Mouse (Mus musculus) heart, postnatal 36 days (tissue): ENCODE data around the gene Trim72. TPM values are rescaled to one million over a fixed set of nuclear protein-coding genes. Genes with fewer than 3 reads are reported as not detected.
"Not testable (repeated sequence)": the region's sequence is repeated elsewhere in the genome, so short reads cannot be mapped to it uniquely, and the experiment has no call there.

Experiments used
- DNase-seq, 2 experiments: peaks; one replicate each; pipeline ENCODE4 v3.0.0; 2021 to 2022
- intact Hi-C: fragments of 180-260 bp; cut with DNase I; formaldehyde crosslinking; loops from one replicate; pipeline ENCODE4 v1.15.1; 2025
- total RNA-seq, 2 experiments: library from RNA; stranded (reverse); gene quantifications; 2 replicates each; pipeline ENCODE4 v1.2.3; 2021

Trim72 gene
- total RNA-seq, 2 experiments from 2014 or later = 286 to 346 TPM

DNA sequence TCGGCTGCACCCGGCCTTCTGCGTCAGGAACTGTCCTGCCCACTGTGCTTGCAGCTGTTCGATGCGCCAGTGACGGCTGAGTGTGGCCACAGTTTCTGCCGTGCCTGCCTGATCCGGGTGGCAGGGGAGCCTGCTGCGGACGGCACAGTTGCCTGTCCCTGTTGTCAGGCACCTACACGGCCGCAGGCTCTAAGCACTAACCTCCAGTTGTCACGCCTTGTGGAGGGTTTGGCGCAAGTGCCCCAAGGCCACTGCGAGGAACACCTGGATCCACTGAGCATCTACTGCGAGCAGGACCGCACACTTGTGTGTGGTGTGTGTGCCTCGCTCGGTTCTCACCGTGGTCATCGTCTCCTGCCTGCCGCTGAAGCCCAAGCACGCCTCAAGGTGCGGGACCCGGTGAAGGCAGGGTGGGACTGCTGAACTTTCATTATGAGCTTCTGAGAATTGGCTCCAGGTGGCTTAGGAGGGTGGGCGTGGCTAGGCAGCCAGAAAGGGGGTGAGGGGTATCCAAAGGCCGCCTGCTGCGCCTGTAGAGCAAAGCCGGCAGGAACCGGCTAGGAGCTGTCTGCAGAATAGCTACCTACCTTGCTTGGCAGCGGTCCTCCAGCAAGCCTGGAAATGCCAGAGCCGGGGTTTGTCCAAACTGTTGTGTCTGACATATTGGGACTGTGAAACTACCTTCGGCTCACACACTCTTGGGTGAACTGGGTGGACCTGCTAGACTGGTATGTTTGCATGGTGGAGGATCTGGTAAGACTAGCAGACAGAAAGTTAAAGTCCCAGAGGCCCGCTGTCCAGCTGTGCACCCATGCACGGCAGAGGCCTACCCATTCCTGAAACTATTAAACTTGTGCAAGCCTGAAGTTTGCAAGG is 976 bp downstream of the Trim72 start:
- peak in 1 of 2 experiments; percentile 30 for DNase-seq
- intact Hi-C loops = no loop called here

DNA sequence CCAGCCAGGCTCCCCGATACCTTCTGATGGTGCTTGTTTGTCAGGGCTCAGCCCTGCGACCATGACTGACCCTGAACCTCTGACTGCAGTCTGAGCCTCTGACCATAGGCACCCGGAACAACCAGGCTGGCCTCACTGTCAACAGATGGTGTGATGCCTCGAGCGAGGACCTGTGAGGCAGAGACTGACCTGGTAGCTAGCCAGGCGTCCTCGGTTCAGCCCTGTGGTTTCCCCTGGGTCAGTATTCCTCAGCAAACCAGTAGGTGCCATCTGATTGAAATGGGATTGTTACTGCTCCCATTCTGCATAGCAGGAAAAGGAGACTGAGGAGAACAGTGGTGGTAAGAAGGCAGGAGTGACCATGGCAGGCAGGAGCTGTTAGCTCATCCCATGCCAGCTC is 2.4 kb downstream of the Trim72 start:
- DNase-seq = no peak
- intact Hi-C loops = no loop called here

DNA sequence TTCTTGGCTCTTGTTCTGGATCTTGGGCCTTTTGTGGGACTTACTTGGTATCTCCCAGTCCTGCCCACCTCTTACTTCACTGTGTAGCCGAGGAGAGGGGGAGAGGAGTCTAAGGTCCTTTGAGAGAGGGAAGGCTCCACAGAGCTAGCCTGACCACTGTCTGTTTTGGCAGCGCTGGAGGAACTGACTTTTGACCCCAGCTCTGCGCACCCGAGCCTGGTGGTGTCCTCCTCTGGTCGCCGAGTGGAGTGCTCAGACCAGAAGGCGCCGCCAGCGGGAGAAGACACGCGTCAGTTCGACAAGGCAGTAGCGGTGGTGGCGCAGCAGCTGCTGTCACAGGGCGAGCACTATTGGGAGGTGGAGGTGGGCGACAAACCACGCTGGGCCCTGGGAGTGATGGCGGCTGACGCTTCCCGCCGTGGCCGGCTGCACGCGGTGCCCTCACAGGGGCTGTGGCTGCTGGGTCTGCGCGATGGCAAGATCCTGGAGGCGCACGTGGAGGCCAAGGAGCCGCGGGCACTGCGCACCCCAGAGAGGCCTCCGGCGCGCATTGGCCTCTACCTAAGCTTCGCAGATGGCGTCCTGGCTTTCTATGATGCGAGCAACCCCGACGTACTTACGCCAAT is 6.1 kb downstream of the Trim72 start:
- DNase-seq = no peak

DNA sequence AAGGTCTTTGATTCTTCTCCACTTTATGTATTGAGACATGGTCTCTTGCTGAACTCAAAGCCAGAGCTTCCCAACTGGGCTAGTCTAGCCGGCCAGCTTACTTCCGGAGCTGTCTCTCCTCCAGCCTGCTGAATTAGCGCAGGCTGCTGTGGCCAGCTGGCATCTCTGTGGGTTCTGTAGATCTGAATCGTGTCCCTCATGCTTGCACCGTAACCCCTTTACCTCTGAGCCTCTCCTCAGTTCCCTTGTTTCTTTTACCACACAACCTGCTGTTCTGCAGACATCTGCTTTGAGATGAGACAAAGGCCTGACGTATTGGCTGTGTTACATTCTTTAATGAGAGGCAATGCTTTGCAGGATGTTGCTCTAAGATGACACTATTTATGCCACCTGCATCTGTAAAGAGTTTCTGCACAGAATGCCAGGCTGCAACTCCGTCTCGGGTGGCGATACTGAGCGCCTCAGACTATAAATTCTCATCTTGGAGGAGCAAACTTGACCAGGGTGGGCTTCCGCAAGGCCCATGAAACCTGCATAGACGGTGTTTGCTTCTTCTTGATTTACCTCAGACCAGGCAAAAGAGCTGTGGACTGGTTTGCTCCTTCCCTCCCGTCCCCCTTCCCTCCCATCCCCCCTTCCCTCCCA is 8.5 kb downstream of the Trim72 start:
- intact Hi-C loops = no loop called here
- DNase-seq = no peak

More for the DNA sequence above, 6.1 kb downstream of the Trim72 start:
- intact Hi-C loops = no loop called here

DNA sequence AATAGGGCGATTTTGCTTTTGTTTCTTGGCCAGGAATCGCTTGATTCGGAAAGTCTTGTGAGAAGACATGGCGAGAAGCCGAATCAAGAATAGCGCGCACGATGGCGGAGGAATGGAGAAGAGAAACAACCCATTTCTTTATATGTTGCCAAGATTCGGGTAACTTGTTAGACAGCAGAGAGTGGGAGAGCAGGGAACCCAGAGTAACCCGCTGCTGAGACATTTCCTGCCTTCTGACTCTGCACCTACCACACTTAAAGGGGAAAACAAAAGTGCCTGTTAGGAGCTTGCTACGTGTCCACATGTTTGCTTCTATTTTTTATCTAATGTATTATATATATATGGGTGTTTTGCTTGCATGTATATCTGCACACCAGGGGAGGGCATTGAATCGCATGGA is 9.4 kb downstream of the Trim72 start:
- intact Hi-C loops = no loop called here
- DNase-seq = no peak

DNA sequence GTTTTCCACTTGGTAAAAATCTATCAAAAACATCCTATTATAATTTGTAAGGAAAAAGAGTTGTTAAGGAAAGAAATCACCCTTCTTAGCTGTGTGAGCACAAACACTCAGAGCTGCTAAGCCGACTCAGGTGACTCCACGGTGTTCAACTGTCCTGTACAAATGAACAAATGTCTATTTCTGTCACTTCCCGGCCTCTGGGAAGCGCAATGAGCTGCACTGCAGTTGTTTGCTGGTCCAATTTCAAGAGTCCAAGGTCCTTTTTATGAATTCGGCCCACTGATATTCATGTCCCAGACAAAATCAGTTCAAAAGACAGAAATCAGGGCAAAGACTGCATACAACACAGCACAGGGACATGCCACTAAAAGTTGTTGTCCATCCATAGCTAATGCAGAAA is 12.4 kb downstream of the Trim72 start:
- intact Hi-C loops, DNase-seq: not testable (repeated sequence)

DNA sequence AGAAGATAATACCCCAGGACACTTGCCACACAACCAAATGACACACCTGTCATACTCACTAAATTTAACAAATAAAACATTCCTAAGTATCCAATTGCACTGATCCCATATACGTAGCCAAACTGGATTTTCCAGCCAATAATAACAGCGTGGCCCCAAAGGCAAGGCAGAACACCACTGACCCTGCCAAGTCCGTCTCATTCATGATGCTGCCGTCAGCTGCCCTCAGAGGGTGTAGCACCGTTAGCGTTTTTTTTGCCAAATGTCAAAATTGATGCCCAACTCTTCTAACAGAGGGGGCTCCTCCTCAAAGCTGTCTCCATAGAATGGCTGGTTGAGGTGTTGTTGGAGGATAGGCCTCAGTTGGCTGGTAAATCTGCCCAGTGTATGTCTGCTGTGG is 12.9 kb downstream of the Trim72 start:
- no peak for DNase-seq

DNA sequence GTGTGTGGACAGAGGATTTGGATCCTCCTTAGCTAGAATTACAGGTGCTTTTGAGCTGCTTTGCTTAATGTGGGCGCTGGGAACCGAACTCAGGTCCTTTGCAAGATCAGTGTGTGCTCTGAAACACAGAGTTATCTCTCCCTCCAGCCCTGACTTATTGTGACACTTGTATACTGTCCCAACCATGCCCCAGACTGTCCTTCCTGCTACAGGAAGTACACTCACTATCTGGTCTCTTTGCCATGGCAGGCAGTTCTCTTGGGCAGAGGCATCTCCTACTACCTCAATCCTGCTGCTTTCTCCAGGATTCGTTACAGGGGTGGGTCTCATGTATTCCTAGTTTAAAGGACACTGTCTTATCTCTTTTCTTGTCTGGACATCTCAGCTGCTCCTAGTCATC is 14.5 kb downstream of the Trim72 start:
- intact Hi-C loops = no loop called here
- DNase-seq = no peak

More for the DNA sequence above, 12.9 kb downstream of the Trim72 start:
- intact Hi-C loops = no loop called here

DNA sequence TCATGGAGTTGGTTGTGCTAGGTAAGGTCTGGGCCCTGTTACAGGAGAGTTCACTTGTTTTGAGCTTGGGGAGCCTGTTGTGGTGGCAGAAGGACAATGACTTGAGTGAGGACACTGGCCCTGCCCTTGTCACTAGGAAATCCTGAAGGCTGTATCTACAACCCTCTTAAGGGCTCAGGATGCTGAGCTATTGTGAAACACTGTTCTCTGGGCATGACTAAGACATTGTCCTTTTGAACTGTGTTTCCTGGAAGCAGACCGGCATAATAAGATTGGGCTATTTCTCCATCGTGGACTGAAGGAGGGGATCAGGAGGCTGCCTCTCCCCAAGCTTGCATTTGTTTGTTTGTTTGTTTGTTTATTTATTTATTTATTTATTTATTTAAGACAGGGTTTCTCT is 15.4 kb downstream of the Trim72 start:
- intact Hi-C loops = no loop called here
- no peak for DNase-seq

DNA sequence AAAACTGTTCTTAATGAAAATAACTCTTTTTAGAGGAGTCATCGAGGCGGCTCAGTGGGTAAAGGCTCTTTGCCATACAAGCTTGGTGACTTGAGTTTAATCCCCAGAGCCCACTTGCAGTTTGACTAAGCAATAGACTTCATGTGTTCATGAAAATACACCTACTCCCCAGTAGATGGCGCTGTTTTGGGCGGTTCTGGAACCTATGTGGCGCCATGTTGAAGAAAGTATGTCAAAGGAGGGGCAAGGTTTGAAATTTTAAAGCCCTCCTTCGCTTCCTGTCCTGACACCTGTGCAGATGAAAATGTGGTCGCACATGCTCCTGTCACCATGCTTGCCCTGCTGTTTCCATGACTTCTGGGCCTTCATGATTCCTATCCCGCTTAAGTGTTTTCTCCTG is 19.2 kb downstream of the Trim72 start:
- DNase-seq = no peak
- intact Hi-C loops = no loop called here

DNA sequence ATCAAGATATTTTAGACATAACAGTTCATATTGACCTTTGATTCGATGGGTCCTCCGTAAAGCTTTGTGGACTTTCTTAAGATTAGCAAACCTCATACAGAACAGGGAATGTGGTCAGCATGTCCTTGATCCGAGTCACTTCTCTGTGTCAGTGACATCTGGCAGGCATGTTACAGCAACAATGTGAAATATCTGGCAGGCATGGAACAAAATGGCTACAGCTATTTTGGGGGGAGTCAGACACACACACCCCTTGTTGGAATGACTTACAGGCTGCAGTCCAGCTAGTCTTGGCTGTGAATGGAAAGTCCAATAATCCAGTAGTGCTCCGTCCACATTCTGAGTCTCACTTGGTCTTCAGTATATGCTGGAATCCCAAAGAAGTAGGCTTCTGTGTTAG is 19.8 kb downstream of the Trim72 start:
- intact Hi-C loops = no loop called here
- DNase-seq = no peak

DNA sequence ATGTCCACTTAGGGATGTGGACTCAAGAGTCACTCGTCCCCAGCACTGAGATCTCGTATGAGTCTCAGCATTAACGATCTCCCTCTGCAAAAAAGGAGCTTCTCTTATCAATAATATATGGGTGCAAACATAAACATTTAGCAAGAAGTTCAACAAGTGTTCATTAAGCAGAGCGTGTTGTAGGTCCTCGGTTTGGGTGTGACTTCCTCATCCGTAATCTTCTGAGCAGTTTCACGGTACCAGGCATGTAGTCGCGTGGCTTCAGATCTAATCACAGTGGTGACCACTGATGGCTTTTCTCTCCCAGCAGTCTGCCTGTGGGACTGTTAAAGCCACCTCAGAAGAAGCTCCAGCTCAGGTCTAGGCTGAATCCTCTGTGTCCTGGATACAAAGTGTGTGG is 20.6 kb downstream of the Trim72 start:
- intact Hi-C loops = no loop called here
- no peak for DNase-seq

DNA sequence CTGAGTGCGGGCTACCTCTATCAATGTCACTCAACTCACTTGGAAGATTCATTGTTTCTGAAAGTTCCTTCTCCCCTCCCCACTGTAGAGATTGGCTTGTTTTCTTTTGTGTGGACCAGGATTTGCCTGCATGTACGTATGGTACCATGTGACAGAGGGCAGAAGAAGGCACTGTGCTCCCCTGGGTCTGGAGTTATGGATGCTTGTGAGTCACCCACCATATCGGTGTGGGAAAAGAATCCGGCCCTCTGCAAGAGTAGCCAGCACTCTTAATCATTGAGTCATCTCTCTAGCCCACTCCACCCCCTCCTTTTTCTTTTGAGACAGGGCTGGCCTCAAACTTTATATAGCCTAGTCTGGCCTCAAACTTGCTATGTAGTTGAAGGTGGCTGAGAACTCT is 21.2 kb downstream of the Trim72 start:
- intact Hi-C loops = no loop called here
- no peak for DNase-seq

DNA sequence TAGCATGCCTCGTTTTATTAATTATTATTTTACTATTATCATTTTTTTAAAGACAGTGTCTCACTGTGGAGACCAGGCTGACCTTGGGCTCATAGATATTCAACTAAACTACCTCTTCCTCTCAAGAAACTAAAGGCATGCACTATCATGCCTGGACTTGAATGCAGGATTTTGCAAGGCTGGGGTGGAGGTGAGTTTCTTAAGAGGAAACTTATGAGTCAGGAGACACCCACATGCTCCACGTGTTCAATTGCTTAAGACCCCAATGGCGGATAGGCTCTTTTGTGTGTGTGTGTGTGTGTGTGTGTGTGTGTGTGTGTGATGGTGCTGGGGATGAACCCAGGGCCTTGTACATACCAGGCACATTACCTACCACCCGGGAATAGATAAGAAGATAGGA is 21.6 kb downstream of the Trim72 start:
- intact Hi-C loops = no loop called here
- DNase-seq = no peak

DNA sequence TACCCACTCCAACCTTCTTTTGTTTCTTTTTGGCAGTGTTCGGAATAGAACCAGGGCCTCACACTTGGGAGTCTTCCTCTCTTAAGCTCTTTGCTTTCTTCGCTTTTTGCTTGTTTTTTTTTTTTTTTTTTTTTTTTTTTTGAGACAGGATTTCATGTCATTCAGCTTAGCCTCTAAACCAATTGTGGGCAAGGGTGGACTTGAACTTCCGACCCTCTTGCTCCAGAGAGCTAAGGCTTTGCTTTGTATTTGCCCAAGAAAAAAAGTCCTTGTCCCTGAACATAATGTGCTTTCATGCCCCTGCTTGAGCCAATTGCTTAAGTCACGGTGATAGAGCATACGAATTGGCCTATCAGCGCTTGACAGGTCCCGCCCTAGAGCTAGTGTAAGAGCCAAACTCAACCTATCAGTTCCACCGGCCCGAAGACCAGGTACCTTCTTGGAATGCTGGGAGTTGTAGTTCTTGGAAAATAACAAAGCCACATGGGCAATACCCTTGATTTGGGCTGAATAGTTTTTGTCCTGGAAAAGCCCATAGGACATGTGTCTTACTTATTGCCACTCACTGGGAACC is 27.7 kb downstream of the Trim72 start:
- no peak for DNase-seq
- intact Hi-C loops = no loop called here

DNA sequence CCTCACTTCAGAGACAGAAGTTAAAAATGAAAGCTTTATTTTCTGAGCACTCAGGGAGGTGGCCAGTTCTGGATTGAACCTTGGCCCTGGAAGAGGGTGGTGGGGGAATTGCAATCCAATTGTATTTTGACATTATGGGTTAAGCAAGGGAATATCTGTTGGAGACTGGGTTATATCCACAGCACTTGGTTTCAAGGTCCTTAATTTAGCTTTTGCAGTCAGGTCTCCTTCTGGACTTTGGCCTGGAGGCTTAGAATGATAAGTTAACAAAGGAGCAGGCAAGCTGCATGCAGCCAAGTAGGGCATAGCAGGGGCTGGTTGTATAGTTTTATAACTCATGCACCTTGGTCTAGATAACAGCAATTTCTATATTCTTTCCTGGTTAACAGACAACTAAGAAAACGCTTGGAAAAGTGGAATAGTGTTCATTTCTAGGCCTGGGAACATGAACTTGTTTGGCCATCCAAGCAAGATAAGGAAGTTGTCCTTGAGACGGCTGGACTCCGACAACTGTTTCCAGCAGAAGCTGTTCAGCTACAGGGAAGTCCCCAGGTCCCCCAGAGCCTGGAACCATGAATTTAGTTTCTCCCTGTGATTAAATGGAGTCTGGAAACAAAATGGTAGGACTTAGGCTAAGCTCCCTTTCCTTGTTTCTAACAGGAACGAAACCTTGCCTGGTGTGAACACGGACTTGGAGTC is 28.7 kb downstream of the Trim72 start:
- intact Hi-C loops = no loop called here
- no peak for DNase-seq

DNA sequence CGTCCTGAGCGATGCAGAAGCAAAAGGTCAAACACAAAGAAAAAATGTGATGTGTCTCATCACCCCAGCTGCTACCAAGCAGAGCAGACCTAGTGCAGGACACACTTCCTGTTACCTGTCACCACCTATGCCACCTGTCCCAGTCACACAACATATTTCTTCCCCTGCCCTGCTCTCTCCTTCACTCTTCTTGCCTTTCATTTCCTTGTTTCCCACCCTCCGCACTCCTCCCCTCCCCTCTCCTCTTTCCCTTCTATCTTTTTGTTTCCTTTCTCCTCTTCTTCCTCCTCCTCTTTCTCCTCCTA is 29.2 kb downstream of the Trim72 start:
- DNase-seq = no peak
- intact Hi-C loops = no loop called here

DNA sequence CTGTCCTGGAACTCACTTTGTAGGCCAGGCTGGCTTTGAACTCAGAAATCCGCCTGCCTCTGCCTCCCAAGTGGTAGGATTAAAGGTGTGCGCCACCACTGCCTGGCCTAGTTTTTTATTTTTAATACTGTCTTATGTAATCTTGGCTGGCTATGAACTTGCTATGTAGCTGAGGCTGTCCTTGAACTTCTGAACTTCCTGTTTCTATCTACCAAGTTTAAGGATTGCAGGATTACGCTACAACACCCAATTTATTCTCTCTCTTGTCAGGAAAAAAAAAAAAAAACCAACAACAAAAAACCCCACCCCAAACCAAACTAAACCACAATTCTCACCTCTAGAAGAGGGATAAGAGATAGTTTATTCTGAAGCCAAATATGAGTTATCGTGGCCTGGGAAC is 29.9 kb downstream of the Trim72 start:
- DNase-seq = no peak
- intact Hi-C loops = no loop called here

DNA sequence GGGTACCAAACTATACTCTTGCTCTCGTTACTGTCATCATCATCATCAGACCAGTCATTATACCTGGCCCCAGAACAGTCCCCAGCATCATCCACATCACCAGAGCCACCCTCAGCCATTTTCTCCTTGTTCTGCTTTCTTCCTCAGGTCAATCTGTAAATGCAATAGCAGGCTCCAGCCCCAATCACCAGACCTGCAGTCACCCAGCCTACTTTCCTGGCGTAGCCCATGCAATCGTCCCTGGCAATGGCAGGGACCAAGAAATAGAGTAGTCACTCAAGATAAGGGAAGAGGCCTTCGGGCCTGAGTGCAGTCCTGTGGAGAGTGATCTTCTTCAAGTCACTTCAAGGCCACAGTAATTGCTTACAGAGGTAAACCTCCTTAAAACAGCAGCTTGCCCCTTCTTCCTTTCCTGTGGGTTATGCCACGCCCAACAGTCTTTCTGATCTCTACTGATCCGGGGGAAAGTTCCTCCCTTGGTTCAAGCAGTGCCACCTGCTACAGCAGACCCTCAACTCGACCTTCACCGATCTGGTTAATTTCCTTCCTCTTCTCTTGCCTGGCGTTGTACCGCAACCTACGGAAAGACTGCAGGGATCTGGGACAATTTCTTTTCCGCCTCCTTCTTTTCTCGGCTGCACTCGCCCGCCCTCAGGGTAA is 38.5 kb downstream of the Trim72 start:
- DNase-seq, intact Hi-C loops: not testable (repeated sequence)

DNA sequence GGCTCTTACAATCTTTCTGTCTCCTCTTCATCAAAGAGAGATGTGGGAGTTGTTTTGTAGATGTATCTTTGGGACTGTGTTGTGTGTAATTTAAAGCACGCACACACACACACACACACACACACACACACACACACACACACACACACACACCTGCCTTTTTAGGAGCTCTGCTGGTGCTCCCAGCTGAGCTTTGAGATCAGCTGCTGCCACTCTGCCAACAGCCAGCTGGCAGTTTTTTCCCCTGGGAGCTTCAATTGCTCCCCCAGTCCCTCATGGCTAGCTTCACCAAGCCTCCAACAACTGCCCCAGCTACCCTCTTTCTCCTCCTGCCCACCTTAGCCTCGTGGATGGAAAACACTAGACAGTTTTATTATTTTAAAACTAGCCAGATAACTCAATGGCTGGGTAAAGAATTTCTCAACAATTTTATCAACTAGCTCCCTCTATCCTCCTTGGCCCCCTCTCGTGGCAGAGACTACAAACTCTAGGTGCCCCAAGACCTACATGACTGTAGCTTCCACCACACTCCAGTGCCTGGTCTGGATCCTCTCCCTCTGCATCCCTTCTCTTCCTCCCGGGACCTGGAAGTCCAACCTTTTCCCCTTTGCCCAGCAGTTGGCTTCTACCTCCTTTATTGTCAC is 40.5 kb downstream of the Trim72 start:
- DNase-seq = no peak
- intact Hi-C loops = no loop called here
